Mouse (Mus musculus) right cerebral cortex, adult 18-20 months (tissue): ENCODE results near the gene Mamdc4.

ENCODE experiments used
- DNase-seq: peaks from one replicate; pipeline ENCODE4 v3.0.0; 2022; ENCODE audit warnings: mixed read lengths

The Mamdc4 gene

GRCm38 (mm10) chr2:25581901-25582301 is 7.3 kb upstream of the Mamdc4 start:
- DNase-seq: peak; percentile 38

GRCm38 (mm10) chr2:25581294-25581864 is 6.7 kb upstream of the Mamdc4 start, which contains the start of gene Ajm1:
Ajm1 (minus strand) TSS chr2:25581757.
- DNase-seq: peak; percentile 88

DNA sequence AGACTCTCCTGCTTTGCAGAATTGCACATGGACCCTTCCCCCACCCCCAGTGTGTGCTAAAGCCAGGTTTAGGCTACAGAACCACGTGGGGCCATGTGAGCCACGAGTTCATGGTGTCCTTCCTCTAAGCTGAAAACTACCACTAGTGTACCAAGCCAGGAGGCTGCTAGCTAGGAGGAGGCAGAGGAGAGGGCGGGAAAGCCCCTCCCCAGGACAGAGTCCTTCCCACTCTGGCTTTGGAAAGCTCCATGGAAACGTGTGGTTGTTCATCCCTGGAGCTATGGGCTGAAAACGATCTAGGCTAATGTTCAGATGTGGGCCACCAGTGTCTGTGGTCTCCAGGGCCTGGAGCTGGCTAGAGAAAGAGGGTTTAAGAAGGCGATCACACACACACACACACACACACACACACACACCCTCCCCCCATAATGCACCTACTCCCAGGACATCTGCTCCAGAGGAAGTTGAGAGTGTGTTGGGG is 6.0 kb upstream of the Mamdc4 start:
- peak; percentile 47 for DNase-seq

- peak; percentile 65 for DNase-seq
These were observed 5.3 kb upstream of the Mamdc4 start for GRCm38 (mm10) chr2:25579737-25580460.

DNA sequence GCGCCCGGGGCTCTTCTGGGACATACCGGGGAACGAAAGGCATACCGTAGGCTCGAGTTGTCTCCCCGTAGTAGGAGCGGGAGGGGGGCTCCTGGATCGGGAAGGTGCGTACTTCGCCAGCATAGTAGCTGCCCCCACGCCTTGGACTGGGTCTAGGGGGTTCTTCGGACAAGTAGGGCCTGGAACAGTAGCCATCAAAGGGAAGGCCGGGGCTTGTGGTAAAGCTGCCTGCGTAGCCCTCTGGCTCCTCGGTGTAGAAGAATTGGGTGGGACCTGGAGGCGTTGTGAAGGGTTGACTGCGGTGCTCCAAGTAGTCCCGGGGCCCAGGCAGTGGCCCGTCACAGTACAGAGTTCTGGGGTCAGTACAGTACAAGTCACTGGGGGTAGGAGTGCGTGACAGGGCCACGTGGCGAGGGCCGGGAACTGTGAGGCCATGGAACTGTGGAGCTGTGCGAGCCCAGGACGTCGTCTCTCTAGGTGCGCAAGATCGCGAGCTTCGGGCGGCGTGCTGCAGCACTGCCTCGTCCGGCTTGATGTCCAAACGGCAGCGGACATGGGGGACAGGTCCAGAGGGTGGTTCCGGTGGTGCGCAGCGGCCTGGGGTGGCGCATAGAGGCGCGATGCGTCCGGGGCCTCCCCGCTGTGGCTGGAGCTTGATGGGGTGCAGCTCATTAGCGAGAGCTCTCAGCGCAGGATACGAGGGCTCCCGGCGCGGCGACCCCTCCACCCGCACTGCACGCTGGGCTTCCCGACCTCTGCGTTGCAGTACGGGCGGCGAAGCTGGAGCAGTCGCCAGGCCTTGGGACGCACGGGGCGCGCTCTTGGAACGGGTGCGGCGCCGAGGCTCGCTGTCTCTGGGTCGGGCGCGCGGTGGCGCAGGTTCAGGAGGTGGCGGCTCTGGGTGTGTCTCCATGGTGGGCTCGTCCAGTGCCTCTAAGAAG is 4.4 kb upstream of the Mamdc4 start:
- DNase-seq: no peak

- DNase-seq: no peak
These were observed 3.5 kb upstream of the Mamdc4 start for GRCm38 (mm10) chr2:25577951-25578795.

DNA sequence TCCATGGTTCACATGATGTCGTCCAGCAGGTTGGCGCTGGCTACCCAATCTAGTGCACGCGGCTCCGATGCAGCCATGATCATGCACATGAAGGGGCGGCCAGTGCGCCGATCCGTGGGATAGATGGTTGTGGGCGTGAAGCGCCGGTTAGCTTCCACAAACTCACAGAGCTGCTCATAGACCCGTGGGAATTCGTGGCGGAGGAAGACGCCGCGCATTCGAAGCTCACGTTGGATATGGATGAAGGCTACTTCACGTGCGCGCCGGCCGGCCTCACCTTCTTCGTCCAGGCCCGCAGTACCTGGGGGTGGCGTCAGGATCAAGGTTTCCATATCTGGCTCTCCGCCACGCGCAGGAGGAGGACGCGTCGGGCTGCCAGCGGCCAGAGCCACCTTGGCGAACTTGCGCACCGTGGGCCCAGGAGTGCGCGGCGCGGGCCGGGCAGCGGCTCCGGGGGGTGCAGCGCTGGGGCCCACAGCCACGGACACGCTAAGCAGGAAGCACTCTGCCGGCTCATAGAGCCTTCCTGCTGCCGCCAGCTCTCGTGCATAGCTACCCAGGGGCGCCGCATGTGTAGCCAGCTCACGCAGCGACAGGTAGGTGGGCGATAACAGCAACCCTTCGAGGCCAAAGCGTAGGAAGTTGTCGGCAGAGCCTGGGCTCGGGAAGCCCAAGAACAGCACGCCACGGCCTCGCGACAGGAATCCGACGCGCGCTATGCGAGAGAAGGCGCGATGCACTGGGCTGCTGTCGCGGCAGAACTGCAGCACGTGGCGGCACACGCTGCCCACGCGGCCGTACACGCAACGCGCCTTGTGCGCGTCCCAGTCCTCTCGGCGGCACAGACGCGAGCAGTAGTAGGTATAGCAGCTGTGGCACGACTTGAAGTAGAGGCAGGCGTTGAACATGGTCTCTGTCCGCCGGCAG is 2.6 kb upstream of the Mamdc4 start:
- DNase-seq: peak; percentile 56

- DNase-seq: peak; percentile 69
These were observed 1.6 kb upstream of the Mamdc4 start for GRCm38 (mm10) chr2:25576028-25576850.

DNA sequence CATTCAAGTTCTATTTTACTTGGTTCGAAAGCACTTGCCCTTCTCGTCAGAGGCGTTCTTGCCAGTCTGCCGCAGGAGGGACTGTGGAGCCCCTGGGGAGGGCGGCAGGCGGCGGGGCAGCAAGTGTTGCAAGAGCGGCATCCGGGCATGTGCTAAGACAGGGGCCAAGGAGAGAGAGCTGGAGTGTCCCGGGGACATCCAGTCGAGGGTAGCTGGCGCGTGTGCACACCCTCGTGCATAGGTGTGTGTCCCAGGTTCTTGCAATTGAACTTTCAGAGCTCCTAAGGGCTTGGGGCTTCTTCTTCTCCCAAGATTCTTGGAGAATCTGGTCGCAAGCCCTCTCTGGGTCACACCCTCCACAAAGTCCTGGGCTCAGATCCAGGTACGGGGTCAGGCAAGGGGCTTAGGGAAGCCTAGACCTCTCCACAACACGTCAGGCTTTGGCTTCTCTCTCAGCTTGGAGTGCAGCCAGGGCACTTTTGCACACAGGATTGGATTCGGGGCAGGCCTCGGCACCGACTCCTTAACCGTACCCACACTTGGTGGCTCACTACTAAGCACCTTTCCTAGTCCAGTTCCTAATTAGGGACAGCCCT is 885 bp upstream of the Mamdc4 start:
- no peak for DNase-seq

GRCm38 (mm10) chr2:25574136-25574535 is 509 bp downstream of the Mamdc4 start:
- DNase-seq: no peak

DNA sequence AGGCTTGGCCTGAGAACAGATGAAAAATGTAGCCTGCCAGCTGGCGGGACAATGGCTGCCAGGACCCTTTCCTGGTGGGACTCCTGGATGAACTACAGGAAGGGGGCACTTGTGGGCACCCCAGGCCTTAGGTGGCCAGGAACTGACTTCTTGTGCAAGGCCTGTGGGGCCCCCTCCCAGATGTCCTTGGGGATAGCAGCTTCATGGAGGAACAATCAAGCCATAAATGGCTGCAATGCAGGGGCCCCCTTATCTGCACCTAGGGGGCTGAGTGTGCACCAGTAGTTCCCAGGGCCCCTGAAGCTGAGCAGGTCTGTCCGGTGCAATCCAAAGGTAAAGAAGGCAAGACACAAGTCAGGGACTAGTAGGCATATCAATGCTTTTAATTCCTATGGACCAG is 1.6 kb downstream of the Mamdc4 start:
- no peak for DNase-seq

- DNase-seq: no peak
These were observed 3.4 kb downstream of the Mamdc4 start for GRCm38 (mm10) chr2:25571221-25571620.

GRCm38 (mm10) chr2:25569323-25569722 is 5.3 kb downstream of the Mamdc4 start:
- no peak for DNase-seq

- DNase-seq: no peak
These were observed 6.1 kb downstream of the Mamdc4 start for GRCm38 (mm10) chr2:25568473-25569019.

- no peak for DNase-seq
These were observed 8.1 kb downstream of the Mamdc4 start for GRCm38 (mm10) chr2:25566558-25566957.

- DNase-seq: no peak
These were observed 8.9 kb downstream of the Mamdc4 start for GRCm38 (mm10) chr2:25565741-25566140.

- no peak for DNase-seq
These were observed 12.7 kb downstream of the Mamdc4 start for GRCm38 (mm10) chr2:25561946-25562345.

DNA sequence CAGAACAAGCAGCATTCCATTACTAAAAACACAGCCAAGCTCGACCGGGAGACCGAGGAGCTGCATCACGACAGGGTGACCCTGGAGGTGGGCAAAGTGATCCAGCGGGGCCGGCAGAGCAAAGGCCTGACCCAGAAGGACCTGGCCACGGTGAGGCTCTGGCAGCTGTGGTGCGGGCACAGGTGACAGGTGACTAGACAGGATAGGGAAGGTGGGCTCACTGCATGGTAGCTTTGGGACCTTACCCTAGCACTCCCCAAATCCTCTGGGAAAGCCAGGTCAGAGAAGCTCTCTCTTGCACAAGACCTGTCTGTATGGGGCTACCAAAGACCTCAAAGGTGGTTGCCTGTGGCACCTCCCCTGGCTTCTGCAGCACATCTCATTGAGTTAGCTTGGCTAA is 14.1 kb downstream of the Mamdc4 start:
- no peak for DNase-seq

DNA sequence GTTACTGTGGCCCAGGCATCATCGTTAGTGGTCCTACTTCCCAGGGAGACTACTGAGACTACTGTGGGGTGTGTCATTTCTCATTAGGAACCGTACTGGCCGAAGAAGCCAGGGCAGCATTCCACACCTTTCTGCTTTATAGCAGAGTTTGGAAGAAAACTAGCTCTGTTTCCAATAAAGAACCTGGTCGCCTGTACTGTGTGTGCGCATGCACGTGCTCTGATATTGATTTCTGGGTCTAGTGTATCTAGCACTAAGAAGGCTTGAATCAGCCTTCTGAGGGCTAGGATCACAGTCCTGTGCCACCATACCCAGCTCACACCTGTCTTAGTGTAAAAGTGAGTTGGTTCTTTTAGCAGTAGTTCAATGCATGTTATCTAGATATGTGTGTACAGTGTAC is 15.9 kb downstream of the Mamdc4 start:
- DNase-seq: no peak

DNA sequence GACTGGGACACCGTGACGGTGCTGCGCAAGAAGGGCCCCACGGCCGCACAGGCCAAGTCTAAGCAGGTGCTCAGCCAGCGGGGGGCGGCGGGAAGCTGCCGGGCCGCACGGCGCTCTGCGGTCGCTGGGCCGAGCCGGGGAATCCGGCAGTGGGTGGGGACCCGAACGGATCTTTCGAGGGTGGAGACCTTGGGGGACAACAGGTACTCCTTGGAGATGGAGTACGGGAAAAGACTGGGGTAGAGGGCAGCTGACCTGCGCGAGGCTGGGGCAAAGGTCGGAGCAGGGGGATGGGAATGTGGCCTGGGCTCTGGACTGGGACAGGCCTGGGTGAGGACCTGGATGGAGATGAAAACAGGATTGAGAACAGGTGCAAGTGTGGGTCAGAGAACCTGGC is 16.7 kb downstream of the Mamdc4 start:
- DNase-seq: no peak
